Mouse (Mus musculus) left cerebral cortex, adult 9 months (tissue): ENCODE results near the gene Ern1.

Source experiments
- DNase-seq, 2 experiments: peaks; one replicate each; pipeline ENCODE4 v3.0.0; 2022; ENCODE audit warnings: low spot score in 2 of 2

The Ern1 gene

DNA sequence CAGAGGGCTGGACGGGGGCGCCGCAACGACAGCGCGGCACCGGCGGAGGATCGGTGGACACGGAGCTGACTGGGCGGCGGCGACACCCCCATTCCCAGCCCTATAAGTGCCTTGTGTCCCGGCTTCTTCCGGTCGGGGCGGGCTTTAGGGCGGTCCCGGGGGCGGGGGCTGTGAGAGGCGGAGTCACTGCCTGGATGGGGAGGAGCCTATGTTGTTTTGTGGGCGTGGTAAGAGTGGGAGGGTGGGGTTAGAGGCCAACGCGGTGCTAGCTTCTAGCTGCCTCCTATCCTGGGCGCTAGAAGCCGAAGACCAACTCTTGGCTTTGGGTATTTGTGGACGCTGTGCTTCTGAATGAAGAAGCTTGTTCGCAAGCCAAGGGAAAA lies at the start of gene Ern1:
Gene Ern1 (minus strand): TSS at position 120 of the 383 bp plus-strand sequence.
- peak; percentile 82 to 94 for DNase-seq

DNA sequence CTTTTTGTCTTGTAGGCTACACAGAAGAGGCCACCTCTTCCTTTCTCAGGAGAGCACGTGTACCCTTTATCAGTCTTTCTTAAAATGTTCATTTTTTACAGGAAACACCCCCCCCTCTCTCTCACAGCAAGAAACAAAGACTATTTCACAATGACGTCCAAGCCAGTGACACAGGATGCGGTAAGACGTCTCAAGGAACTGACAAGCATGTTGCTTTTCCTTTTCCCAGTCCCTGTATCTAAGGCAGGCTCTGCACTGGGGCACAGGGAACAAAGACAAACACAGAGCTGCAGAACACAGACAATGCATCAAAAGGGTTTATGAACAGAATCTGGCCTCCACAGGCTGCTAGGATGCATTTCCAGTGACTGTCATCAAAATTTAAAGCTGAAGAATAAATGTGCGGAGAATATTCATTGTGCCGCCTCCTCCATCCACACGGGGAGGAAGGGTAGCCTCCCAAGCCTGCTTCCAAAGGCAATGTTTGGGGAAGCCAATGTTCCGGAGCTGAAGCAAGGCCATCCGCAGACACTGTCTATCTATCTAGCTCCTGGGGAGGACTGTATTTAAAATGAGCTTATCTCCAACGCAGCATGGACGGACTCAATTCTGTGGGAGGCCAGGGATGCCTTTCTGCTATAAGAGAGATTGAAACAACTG lies 48.7 kb upstream of the Ern1 start:
- DNase-seq = peak in 1 of 2 experiments; percentile 32

DNA sequence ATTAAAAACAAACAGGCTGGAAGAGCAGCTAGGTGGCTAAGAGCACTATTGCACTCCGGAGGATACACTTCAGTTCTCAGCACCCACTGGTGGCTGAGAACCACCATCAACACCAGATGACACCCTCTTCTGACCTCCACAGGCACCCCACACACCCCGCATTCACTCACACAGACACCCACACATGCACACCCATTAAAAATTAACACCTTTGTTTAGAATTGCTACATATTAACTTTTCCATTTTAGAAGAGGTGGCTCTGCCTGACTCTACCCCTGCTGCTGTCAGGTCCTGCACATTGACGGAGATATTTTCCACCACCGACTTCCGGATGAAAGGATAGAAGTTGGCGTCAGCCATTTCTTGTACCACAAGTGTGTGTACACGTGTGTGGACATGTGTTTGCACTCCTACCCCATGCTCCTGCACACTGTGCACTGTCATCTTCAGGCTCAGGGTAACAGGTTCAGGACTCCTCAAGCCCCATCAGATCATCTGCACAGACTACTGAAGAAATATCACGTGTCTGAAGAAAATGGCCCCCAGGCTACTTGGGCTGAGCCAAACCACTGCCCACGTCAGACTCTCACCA lies 48.1 kb upstream of the Ern1 start:
- no peak for DNase-seq

DNA sequence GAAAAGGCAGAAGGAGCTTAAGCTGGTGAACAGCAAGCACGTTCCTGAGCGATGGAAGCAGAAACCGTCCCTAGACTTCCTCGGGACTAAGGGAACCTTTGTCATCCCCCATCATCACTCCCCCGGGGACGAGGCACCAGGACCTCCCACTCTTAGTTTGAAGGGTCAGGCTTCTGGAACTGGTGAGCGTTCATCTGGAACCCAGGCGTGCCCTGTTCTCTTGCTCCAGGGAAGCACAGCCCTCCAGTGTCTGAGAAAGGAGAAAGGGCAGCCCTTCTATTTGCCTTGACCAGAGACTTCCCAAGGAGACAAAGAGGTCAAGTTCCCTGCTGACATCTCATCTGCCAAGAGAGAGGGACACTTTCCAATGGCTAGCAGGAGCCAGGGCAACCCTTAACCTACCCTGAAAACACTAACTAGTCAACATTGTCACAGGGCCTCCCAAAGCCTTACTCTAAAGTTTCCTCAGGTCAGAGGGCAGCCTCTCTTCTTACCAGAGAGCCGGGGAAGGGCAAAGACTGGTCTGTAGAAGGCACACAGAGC lies 44.7 kb upstream of the Ern1 start:
- DNase-seq = no peak

DNA sequence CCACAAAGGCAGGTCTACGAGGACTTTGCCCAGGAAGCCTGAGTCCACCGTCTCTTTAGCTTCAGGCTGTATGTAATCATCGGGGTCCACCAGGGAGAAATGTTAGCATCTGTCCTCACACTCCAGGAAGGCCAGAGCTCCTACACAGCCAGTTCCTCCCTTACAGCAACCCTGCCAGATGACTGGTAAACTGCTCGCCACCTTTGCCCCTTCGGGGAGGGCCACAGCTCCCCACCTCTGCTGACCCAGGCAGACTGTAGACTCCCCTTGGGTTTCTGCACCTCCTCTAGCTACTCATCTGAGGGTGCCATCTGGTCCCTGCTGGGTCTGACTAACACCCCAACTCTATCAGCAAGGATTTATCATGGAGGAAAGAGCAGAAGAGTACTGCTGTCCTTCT lies 42.1 kb upstream of the Ern1 start:
- no peak for DNase-seq

DNA sequence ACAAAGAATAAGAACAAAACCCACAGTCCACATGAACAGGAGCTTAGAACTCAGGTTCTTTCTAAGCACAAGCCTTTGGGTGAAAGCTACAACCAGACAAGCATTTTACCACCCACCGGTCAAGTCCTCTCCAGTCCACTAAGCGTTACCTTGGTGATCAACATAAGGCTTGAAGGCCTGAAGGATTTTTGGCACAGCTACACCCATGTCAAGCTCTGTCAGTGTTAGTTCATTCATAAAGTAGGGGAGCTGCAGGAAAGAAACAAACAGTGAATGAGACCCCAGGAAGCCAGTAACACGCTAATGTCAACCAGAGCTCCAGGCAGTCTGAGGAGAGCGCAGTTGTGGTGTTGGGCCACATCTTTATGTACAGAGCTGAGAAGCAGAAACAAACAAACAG lies 41.5 kb upstream of the Ern1 start:
- DNase-seq = no peak

DNA sequence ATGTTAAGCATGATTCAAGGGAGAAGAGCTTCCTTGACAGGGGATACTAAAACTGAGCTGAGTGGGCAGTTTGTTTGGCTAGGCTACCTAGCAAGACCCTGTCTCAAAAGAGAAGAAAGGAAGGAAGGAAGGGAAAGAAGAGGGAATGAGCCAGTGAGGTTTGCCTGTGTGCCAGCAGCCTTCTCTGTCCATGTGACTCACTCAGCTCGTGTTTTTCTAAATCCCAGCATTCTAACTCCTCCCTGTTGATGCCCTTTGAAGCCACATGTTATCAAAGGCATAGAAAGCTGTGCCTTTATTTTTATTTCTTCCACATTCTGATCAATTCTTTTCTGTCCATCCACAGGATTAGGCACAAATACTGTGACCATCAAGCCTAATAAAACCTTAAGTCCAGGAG lies 40.3 kb upstream of the Ern1 start:
- DNase-seq = no peak

DNA sequence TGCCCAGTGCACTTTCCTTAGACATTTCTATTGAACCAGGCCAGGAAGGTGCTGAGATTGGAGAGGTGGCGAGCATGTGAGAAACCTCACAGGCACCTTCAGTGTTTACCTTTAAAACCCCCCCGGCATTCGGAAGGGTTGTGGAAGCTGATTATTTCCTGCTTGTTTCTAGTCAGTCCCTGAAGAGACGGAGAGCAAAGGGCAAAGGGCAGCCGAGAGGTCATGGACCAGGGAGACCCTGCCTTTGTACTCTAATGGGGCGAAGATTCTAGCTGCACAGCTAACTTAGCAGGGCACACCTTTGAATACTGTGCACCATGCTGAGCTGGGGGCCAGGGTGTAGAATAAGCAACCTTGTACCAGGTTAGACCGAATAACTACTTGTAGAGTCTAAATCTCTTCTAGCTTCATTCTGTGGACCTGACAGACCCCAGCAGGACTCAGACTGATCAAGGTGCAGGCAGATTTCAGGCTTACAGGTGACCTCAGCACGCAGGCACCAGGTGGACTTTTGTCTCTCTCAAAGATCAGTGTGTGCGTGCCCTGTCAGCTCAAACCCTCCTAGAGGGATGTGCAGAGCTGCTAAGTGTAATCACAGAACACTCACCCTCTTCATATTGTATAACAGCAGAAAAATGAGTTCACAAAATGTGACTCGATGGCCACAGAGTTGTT lies 39.6 kb upstream of the Ern1 start:
- DNase-seq = no peak

DNA sequence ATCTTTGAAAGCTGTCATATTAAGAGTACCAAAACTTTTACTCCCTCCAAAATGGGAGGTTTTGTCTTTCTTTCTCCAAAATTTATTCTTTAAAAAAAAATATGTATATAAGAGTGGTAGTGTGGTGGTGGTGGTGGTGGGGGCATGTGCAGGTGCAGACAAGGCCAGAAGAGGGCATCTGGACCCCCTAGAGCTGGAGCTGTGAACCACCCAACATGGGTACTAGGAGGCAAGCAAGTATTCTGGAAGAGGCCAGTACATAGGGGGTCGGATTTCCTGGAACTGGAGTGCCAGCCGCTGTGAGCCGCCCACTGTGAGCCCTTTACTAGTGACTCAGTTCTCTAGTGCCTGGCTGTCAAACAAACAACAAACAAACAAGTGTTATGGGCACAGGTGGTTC lies 34.9 kb upstream of the Ern1 start:
- no peak for DNase-seq

DNA sequence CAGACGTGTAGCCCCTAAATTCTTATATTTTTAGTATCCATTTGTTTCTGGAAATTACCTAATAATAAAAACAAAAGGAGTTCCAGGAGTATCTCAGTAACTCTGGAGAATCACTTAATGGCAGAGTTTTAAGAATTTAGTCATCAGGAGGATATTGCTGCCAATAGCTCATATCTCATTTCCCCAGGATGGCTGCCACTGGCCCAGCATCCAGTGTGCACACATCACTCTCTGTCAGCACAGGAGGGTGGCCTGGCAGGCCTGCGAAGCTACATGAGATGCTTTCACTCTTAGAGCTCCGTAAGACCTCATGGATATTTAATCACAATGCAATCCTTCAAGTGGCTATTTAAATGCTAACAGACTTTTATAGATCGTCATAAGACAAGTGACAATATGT lies 34.0 kb upstream of the Ern1 start:
- DNase-seq = no peak

DNA sequence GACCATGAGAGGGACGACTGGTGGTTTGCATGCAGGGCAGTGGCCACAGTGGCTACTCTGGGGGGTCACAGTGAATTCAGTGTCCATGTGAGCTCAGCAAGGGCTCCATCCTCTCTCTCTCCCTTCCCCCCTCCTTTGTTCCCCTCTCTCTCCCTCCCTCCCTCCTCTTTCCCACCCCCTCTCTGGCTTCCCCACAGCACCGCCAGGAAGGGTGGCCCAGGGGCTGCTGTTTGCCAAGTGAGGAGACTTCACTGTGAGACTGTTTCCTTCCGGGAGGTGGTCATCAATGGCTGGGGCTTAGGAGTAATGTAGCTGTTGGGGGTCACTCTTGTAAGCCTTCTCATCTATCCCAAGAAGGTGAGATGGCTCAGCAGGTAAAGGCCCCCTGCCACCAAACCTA lies 32.8 kb upstream of the Ern1 start:
- no peak for DNase-seq

DNA sequence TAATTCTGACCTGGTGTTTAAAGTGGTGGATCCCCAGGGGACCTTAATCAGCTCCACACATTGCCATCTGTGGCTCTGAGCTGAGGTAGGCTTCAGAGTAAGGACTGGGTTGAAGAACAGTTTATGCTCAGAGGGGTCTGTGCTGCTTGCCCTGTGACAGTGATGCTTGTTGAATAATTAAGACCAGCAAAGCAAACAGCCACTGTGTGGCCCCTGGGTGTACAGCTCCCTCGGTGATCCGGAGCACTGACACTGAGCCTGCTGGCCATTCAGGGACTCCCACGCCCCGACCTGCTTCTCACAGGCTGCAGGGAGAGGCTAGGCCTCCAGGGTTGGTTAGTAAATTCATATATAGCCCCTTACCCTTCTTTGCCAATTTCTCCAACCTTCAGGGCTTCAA lies 31.9 kb upstream of the Ern1 start:
- no peak for DNase-seq

DNA sequence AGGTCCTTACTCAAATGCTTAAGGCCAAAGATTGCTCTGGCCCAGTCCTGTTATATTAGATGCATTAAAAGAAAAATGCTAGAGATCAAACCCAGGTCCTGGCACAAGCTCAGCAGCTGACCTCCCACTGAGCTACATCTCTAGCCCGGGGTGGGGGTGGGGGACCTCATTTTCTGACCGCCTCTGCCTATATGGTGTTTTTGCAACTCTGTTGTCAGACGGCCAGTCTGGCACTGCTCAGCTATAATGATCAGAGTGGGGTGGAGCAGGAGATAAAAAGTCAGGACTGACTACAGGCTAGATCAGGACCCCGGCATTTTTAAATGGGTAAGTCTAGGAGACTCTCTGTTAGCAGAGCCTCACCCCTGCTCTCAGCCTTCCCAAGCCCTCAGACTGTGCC lies 30.7 kb upstream of the Ern1 start:
- no peak for DNase-seq

DNA sequence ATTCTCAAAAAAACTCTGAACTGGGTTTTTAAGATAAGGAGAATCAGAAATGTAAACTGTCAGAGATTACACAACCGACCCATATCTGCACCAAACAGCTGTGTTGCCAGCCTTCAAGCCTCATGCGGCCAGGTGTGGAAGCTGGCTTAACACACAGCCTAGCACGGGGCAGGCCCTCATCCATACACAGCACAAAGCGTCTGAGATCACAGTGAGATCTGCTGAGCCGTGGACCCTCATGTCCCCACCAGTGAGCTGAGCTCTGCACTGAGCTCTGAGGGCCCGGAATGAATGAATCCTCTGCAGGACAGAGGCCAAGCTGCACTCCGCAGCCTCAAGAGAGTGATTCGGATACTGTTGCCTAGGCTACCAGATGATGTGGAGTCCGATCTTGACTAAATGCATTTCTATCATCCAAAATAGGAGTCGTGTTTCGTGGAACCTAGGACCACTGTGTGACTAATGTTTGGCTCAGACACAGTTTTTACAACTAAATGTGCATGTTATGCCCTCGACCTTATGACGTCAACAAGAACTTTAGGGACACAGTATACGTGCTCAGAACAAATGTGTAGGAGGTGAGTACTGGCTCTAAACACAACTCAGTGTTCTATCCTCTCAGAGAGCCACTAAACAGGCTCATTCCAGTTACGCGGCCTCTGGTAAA lies 27.6 kb upstream of the Ern1 start:
- peak in 1 of 2 experiments; percentile 46 for DNase-seq

DNA sequence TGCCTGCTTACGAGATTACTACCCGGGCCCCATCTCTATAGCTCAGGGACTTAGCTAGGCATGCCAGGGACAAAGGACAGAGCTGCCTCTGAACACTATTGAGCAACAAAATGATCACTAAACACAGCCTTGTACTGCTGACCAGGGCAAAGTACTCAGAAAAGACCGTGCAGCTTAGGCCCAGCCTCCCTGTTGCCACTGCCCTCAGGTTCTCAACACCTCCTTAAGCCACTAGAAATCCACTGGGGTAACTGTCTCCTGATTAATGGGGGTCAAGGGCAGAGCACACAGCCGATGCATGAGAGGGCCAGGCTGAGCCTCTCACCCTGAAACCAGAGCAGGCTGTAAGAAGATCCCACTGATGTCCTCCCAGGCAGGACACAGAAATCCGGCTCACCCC lies 26.8 kb upstream of the Ern1 start:
- no peak for DNase-seq

DNA sequence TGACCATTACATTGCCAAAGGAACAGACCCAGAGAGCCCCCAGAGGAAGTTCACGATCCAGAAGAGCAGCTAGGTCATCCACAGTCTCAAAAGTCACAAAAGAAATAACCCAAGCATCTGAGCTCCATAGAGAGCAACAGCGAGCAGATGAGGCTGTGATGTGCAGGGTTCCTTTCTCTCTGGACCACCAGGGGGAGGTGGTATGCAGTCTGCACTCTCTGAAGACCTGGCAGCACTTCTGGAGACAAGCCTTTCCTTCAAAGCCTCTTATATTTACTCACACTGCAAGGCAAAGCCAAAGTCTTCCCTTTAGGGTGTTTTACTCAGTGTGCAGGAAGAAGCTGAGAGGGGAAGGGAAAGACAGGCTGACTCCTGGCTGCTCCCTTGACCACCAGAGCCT lies 25.5 kb upstream of the Ern1 start:
- peak in 1 of 2 experiments; percentile 54 for DNase-seq

DNA sequence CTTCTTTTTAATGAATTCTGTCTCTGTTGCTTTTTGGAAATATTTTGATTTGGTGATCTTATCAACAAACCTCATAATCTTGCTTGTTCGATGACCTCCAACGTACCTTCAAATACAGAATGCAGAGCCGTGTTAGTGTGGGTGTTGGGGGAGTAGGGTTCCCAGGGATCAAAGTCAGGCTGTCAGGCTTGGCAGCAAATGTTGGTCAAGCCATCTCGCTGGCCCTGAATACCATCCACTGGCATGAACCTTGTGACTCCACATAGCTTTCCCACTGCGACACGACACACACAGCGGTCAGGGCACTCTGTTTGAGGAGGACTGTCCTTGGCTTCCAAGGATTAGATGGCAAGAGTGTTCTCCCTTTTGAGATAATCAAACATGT lies 24.3 kb upstream of the Ern1 start:
- no peak for DNase-seq

DNA sequence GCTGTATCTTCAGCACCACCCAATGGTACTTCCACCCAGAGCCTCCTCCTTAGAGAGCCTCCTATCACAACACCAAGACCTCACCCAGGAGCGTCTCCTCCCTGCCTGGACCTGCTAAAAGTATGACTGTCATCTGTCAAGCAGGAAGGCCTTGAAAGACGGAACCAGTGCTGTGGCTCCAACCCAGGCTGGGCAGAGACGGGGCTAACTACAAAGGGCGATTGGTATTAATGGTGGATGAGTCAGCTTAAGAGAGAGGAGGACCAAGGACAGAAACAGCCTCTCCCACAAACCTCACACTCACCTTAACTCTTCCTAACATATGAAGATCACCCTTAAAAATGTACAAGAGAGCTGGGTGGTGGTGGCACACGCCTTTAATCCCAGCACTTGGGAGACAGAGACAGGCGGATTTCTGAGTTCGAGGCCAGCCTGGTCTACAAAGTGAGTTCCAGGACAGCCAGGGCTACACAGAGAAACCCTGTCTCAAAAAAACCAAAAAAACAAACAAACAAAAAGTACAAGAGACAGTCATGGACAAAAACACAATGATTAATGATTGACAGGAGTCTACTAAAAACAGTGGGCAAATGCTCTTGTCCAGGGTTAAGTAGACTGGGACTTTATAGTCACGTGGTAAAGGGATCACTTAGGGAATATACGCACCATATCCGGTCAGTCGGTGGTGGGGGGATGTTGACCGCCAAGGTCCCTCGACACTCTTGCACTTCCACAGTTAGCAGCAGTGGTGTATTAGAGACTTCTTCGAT lies 23.8 kb upstream of the Ern1 start:
- no peak for DNase-seq

DNA sequence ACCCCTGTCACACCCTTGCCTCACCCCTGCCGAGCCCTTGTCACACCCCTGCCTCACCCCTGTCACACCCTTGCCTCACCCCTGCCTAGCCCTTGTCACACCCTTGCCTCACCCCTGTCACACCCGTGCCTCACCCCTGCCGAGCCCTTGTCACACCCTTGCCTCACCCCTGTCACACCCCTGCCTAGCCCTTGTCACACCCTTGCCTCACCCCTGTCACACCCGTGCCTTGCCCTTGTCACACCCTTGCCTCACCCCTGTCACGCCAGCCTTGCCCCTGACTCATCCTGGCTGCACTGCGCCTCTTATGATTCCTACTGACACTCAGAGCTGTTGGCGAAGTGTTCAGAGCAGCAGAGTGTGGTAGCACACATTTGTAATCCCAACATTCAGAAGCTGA lies 20.0 kb upstream of the Ern1 start:
- DNase-seq = no peak

DNA sequence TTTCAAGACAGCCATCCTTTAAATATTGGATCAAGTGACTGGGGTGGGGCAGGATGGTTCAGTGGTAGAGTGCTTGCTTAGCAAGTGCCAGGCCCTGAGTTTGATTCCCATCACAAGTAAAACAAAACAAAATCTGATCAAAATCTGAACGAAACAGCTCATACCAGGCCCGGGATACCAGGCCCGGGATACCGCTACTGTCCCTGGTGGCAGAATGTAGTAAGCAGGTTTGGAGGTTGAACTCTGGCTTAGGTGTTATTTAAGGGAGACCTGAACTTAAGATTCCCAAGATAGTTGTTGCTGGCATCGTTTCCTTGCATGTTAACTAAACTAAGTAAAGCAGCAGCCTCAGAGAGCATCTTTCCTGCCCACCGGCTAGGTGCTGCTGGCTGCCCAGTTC lies 18.6 kb upstream of the Ern1 start:
- no peak for DNase-seq

DNA sequence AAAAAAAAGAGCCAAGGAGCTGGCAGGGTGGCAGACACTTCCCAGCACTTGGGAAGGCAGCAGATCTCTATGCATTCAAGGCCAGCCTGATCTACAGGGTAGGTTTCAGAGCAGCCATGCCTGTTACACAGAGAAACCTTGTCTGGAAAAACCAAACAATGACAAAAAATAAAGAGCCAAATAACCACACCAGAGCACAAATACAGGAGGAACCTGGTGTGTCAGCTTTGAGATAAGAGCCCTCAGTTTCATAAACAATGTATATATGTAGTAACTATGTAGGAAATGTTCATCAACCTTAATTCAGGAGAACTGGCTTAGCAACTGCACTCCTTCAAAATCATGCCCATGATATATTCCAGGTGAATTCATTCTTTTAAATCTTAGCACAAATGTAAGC lies 16.5 kb upstream of the Ern1 start:
- DNase-seq = no peak

DNA sequence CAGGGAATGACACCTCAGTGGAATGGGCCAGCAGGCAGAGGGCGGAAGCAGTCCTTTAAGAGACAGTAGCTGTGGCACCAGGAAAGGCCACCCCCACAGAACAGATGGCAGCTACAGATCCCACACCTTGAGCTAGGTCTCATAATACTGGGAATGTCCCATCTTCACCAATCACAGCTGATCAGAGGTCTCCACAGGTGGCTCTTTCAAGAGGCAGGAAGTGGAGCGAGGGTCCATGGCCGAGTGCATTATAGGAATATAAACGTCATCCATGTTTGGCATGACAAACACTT lies 15.7 kb upstream of the Ern1 start:
- DNase-seq = peak in 1 of 2 experiments; percentile 82
